Mouse (Mus musculus) lung, postnatal 0 days (tissue): ENCODE measurements around the gene Jade2.

ENCODE experiments used
- CTCF ChIP-seq: IDR thresholded peaks from 2 replicates; pipeline ENCODE4 v1.5.1; 2016; ENCODE audit warnings: antibody characterized with exemption, mild to moderate bottlenecking
- EP300 ChIP-seq: IDR thresholded peaks from 2 replicates; pipeline ENCODE4 v1.6.1; 2016; ENCODE audit warnings: antibody characterized with exemption, mild to moderate bottlenecking, control low read depth

- TF ChIP-seq CTCF: no peak
- no peak for TF ChIP-seq EP300
Observed at GRCm38 (mm10) chr11:51768296-51768695, 89.2 kb downstream of the Jade2 start.
